Mouse (Mus musculus) lung, postnatal 4 days (tissue): ENCODE results near the gene Tent4b.
A peak's percentile ranks its signal among the peaks of the same experiment; 100 is the strongest.
"Not testable (repeated sequence)": the region's sequence is repeated elsewhere in the genome, so short reads cannot be mapped to it uniquely, and the experiment has no call there.

Source experiments
- DNase-seq, 2 experiments: peaks; one replicate each; pipeline ENCODE4 v3.0.0; 2021

Tent4b gene

GRCm38 (mm10) chr8:88198945-88199571, at the start of gene Tent4b:
Gene Tent4b, plus strand, starts transcription at chr8:88199213.
- DNase-seq: peak; percentile 96 to 97

GRCm38 (mm10) chr8:88150910-88151371, 48.1 kb upstream of the Tent4b start:
- no peak for DNase-seq

- DNase-seq: no peak
Observed at GRCm38 (mm10) chr8:88160237-88160995, 38.6 kb upstream of the Tent4b start.

GRCm38 (mm10) chr8:88161439-88161838, 37.6 kb upstream of the Tent4b start:
- DNase-seq: peak; percentile 64 to 80

- peak in 1 of 2 experiments; percentile 15 for DNase-seq
Observed at GRCm38 (mm10) chr8:88175264-88175663, 23.7 kb upstream of the Tent4b start.

GRCm38 (mm10) chr8:88177291-88177690, 21.7 kb upstream of the Tent4b start:
- no peak for DNase-seq

GRCm38 (mm10) chr8:88183121-88183520, 15.9 kb upstream of the Tent4b start:
- no peak for DNase-seq

GRCm38 (mm10) chr8:88184914-88185313, 14.1 kb upstream of the Tent4b start:
- DNase-seq: no peak

GRCm38 (mm10) chr8:88185716-88186115, 13.3 kb upstream of the Tent4b start:
- no peak for DNase-seq

GRCm38 (mm10) chr8:88197328-88197727, 1.7 kb upstream of the Tent4b start:
- no peak for DNase-seq

- no peak for DNase-seq
Observed at GRCm38 (mm10) chr8:88198551-88198944, 465 bp upstream of the Tent4b start.

- peak; percentile 61 to 70 for DNase-seq
Observed at GRCm38 (mm10) chr8:88199700-88200601, 938 bp downstream of the Tent4b start.

- no peak for DNase-seq
Observed at GRCm38 (mm10) chr8:88200724-88201495, 1.9 kb downstream of the Tent4b start.

- DNase-seq: no peak
Observed at GRCm38 (mm10) chr8:88201641-88202040, 2.6 kb downstream of the Tent4b start.

GRCm38 (mm10) chr8:88206016-88206415, 7.0 kb downstream of the Tent4b start:
- DNase-seq: no peak

GRCm38 (mm10) chr8:88207121-88207821, 8.3 kb downstream of the Tent4b start:
- no peak for DNase-seq

GRCm38 (mm10) chr8:88209930-88210827, 11.2 kb downstream of the Tent4b start:
- DNase-seq: not testable (repeated sequence)

GRCm38 (mm10) chr8:88221353-88221752, 22.3 kb downstream of the Tent4b start:
- no peak for DNase-seq

GRCm38 (mm10) chr8:88225358-88225757, 26.3 kb downstream of the Tent4b start:
- no peak for DNase-seq

- no peak for DNase-seq
Observed at GRCm38 (mm10) chr8:88227851-88228250, 28.8 kb downstream of the Tent4b start.

GRCm38 (mm10) chr8:88228286-88228685, 29.3 kb downstream of the Tent4b start:
- DNase-seq: no peak
